ENCODE assay signal across 18 mouse cellular contexts in genomic region chr7:101314396-101314795, GRCm38 (mm10). TPM values are rescaled to one million over a fixed set of nuclear protein-coding genes. Genes with fewer than 3 reads are reported as not detected.
DNase-seq lines count a peak whose midpoint lies in the region; ATAC-seq and TF ChIP-seq lines count a peak whose summit lies in the region.
"Had no signal": no experiment of that assay in that cellular context is flagged by ENCODE, and none has a peak within 500 bp of the region (broad histone marks: within the 10 kb centered on the region; RNA-seq: fewer than 3 reads in every experiment).

No protein-coding gene starts in this region.

- no peak overlapping the region for H3K9ac ChIP-seq in kidney, postnatal 0 days (ENCODE audit: low read depth, low read length)
- H3K9ac ChIP-seq: hindbrain, embryonic 13.5 days had no signal

- H3K4me3 ChIP-seq in kidney, postnatal 0 days (replicated peaks; ENCODE audit: low read depth, low read length) = no peak overlapping the region
- H3K4me3 ChIP-seq: embryonic facial prominence, embryonic 13.5 days; hindbrain, embryonic 13.5 days; limb, embryonic 10.5 days had no signal

- H3K4me2 ChIP-seq in kidney, postnatal 0 days (ENCODE audit: low read length) = no peak overlapping the region
- H3K4me2 ChIP-seq: embryonic facial prominence, embryonic 13.5 days; heart, embryonic 11.5 days; hindbrain, embryonic 13.5 days had no signal

- 0 out of 2 replicates have a peak, but pooled peaks cover 6% of the 10 kb centered on the region for H3K4me1 ChIP-seq in kidney, postnatal 0 days (replicated peaks; ENCODE audit: insufficient read depth, low read length)

- no peaks in the 10 kb centered on the region for H3K27me3 ChIP-seq in kidney, postnatal 0 days (ENCODE audit: insufficient read depth, low read length)
- H3K27me3 ChIP-seq: Patski had no signal

- WGBS in kidney, postnatal 0 days = 65% methylated on average over 5 of the region's 5 CpGs

- H3K27ac ChIP-seq in kidney, postnatal 0 days = peak overlapping the region; percentile 31; the same call in 1 of the 2 replicates
- H3K27ac ChIP-seq: embryonic facial prominence, embryonic 13.5 days; hindbrain, embryonic 13.5 days; limb, embryonic 10.5 days had no signal

- TF ChIP-seq CTCF in kidney, postnatal 0 days (IDR thresholded peaks at IDR 0.05; ENCODE audit: low read depth) = no peak

- H3K36me3 ChIP-seq in kidney, postnatal 0 days (ENCODE audit: insufficient read depth, low read length) = no peaks in the 10 kb centered on the region
- H3K36me3 ChIP-seq: embryonic facial prominence, embryonic 13.5 days; hindbrain, embryonic 13.5 days; limb, embryonic 10.5 days had no signal

- ATAC-seq in frontal cortex, adult (ENCODE audit: low TSS enrichment) = peak; percentile 53
- no peak for ATAC-seq in kidney, postnatal 0 days (replicated peaks; ENCODE audit: low FRiP score, low read depth)
- ATAC-seq: intestine, embryonic 16.5 days; Patski had no signal

- DNase-seq in frontal cortex, postnatal 10 days (ENCODE audit: low spot score in 2 of 2) = no peak
- no peak for DNase-seq in kidney, postnatal 0 days (ENCODE audit: low spot score)
- no peak for DNase-seq in kidney, adult 9 months
- DNase-seq in right cerebral cortex, adult 2 months (ENCODE audit: low spot score in 2 of 2) = peak; percentile 69 to 75
- DNase-seq in right cerebral cortex, postnatal 4 days = no peak
- DNase-seq in telencephalon, adult 2 months (ENCODE audit: low read depth, low spot score) = peak; percentile 91
- no peak for DNase-seq in embryo, embryonic 10 days (ENCODE audit: low spot score)
- DNase-seq: gastrocnemius, postnatal 14 days; kidney, postnatal 4 days; lung, postnatal 14 days; retina, postnatal 1 day had no signal

- no peaks in the 10 kb centered on the region for H3K9me3 ChIP-seq in kidney, postnatal 0 days (replicated peaks; ENCODE audit: low read length)
- H3K9me3 ChIP-seq: embryonic facial prominence, embryonic 13.5 days; hindbrain, embryonic 13.5 days; limb, embryonic 10.5 days had no signal

RNA-seq across cellular contexts. Expression of gene Stard10, which starts 2.5 kb away (rescaled TPM):
- polyA plus RNA-seq in kidney, postnatal 0 days (2015; fragmentation: Nextera tagmentation; extraction: Ambion mirVana) = 74.1 and 74.6 TPM in 2 replicates

RNA-seq across cellular contexts. Expression of gene Atg16l2, which starts 12.3 kb away (rescaled TPM):
- polyA plus RNA-seq in kidney, postnatal 0 days (2015; fragmentation: Nextera tagmentation; extraction: Ambion mirVana) = 16.0 and 17.0 TPM in 2 replicates

RNA-seq across cellular contexts. Expression of gene Arap1, which starts 33.5 kb away (rescaled TPM):
- polyA plus RNA-seq in kidney, postnatal 0 days (2015; fragmentation: Nextera tagmentation; extraction: Ambion mirVana) = 65.8 and 70.4 TPM in 2 replicates

Comparison
In these comparisons a context has a peak if more than half of its experiments do, and no peak if none do; other contexts are left out.
1. DNase-seq: peak in right cerebral cortex, adult 2 months (2 of 2) and telencephalon, adult 2 months (single experiment); none in frontal cortex, postnatal 10 days (0 of 2), kidney, postnatal 0 days (single experiment), kidney, adult 9 months (single experiment), right cerebral cortex, postnatal 4 days (single experiment) and embryo, embryonic 10 days (single experiment).